8 mouse cellular contexts compared by ENCODE assay signal in the genomic region with DNA sequence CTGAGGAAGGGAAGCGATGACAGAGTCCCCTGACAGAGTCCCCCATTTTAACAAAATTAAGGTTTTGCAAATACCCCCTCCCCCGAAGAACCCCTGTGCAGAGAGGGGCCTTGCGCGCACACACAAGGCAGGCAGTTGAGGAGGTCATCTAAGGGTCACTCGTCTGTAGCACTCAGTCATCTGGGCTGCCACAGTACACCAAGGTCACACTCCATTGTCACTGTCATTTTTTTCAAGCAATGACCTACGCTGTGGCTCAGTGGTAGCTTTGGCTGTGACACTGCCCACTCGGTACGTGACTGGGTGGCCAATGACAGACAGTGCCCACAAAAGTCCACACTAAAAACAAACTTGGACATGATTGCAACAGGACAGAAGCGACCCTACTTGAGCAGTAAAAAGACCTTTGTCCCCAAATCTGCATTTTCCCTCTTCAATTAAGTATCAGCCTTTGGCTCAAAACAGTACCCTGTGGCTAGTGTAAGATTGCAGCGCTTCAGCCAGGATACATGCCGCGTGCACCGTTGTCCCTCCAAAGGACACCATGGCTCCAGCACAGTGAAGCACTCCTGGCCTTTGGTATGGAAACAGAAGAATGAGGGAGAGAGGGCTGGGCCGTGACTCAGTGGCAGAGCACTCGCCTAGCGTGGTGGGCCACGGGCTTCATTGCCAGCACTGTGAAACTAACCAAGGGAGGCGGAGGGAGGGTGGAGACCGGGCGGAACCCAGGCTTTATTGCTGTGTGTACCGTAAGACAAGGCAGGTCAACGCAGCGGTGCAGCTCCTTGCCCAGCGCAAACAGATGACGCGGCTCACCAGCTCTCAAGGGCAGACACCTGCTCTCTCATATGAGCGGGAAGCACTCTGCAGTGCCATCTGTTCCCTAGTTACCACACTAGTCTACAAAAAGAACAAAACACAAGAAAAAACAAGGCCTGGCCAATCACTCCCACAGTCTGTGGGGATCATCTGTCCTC. TPM values are rescaled to one million over a fixed set of nuclear protein-coding genes. Genes with fewer than 3 reads are reported as not detected.
DNase-seq lines count a peak whose midpoint lies in the region; ATAC-seq and TF ChIP-seq lines count a peak whose summit lies in the region.

No protein-coding gene starts in this region.

- no peak overlapping the region; the same call in 1 of the 2 replicates for H3K9ac ChIP-seq in forebrain, embryonic 11.5 days (ENCODE audit: low read length)
- H3K9ac ChIP-seq in hindbrain, embryonic 13.5 days: no peak overlapping the region

- no peaks in the 10 kb centered on the region for H3K36me3 ChIP-seq in forebrain, embryonic 11.5 days (ENCODE audit: control insufficient read depth, insufficient read depth, low read length)
- peaks cover 25% of the 10 kb centered on the region for H3K36me3 ChIP-seq in hindbrain, embryonic 13.5 days
- no peaks in the 10 kb centered on the region for H3K36me3 ChIP-seq in myocyte (ENCODE audit: control insufficient read depth, insufficient read depth)

- H3K4me2 ChIP-seq in forebrain, embryonic 11.5 days (ENCODE audit: low read depth, low read length, severe bottlenecking): no peak overlapping the region
- H3K4me2 ChIP-seq in hindbrain, embryonic 13.5 days: no peak overlapping the region
- peak overlapping the region; percentile 6 for H3K4me2 ChIP-seq in myocyte (ENCODE audit: low read depth)

- TF ChIP-seq POLR2A in myocyte (IDR thresholded peaks at IDR 0.05; ENCODE audit: insufficient read length, low read depth): peak; percentile 17

- no peaks in the 10 kb centered on the region for H3K9me3 ChIP-seq in forebrain, embryonic 11.5 days (ENCODE audit: control insufficient read depth, low read length)
- H3K9me3 ChIP-seq in hindbrain, embryonic 13.5 days: no peaks in the 10 kb centered on the region

- no peaks in the 10 kb centered on the region for H3K79me2 ChIP-seq in myocyte (ENCODE audit: control insufficient read depth, insufficient read depth)

- peak overlapping the region; percentile 37; the same call in 1 of the 2 replicates for H3K27ac ChIP-seq in forebrain, embryonic 11.5 days (ENCODE audit: low read depth, low read length)
- H3K27ac ChIP-seq in hindbrain, embryonic 13.5 days: peak overlapping the region; percentile 81

- peak; percentile 46 for ATAC-seq in forebrain, embryonic 11.5 days (replicated peaks; ENCODE audit: low FRiP score)
- ATAC-seq in hindbrain, embryonic 13.5 days (ENCODE audit: low FRiP score): peak; percentile 4; the same call in 1 of the 2 replicates

- no peak overlapping the region for H3ac ChIP-seq in myocyte (ENCODE audit: control insufficient read depth, insufficient read length)

- 0 out of 2 replicates have a peak, but pooled peaks cover 2% of the 10 kb centered on the region for H3K4me1 ChIP-seq in forebrain, embryonic 11.5 days (replicated peaks; ENCODE audit: control insufficient read depth, insufficient read depth, low read length)
- H3K4me1 ChIP-seq in hindbrain, embryonic 13.5 days (replicated peaks): peaks cover 22% of the 10 kb centered on the region

- no peaks in the 10 kb centered on the region for H3K27me3 ChIP-seq in forebrain, embryonic 11.5 days (ENCODE audit: control insufficient read depth, insufficient read depth, low read length)
- H3K27me3 ChIP-seq in hindbrain, embryonic 13.5 days: no peaks in the 10 kb centered on the region
- no peaks in the 10 kb centered on the region for H3K27me3 ChIP-seq in myocyte (ENCODE audit: control insufficient read depth, insufficient read depth, insufficient read length)

- no peak overlapping the region for H3K4me3 ChIP-seq in forebrain, embryonic 11.5 days (ENCODE audit: low read depth, low read length)
- no peak overlapping the region for H3K4me3 ChIP-seq in hindbrain, embryonic 13.5 days
- no peak overlapping the region for H3K4me3 ChIP-seq in myocyte

- 84% methylated on average over 27 of the region's 27 CpGs for WGBS in forebrain, embryonic 11.5 days
- WGBS in hindbrain, embryonic 13.5 days: 53% methylated on average over 27 of the region's 27 CpGs

- peak; percentile 65 to 79 for DNase-seq in adrenal gland, adult (ENCODE audit: inconsistent age in 2 of 2, low spot score in 1 of 2)
- no peak for DNase-seq in adrenal gland, postnatal 4 days (ENCODE audit: low spot score in 2 of 2)
- peak; percentile 63 for DNase-seq in adrenal gland, adult 2 months
- DNase-seq in forebrain, embryonic 11.5 days (ENCODE audit: low spot score): no peak
- DNase-seq in left cerebral cortex, adult 11 months (ENCODE audit: low spot score): peak; percentile 57
- DNase-seq in urinary bladder, postnatal 4 days (ENCODE audit: low spot score in 2 of 2): peak; percentile 16 to 56

TF ChIP-seq in myocyte, 11 proteins besides CTCF, POLR2A, EP300 and RAD21:
- TF ChIP-seq TCF12 (IDR thresholded peaks at IDR 0.05; ENCODE audit: insufficient read depth, poor library complexity, severe bottlenecking) (peak; percentile 83), MYOD1 (IDR thresholded peaks at IDR 0.05; ENCODE audit: control insufficient read depth in 1 of 3, insufficient read length in 2 of 3, low read depth in 2 of 3) (peak; percentile 19 to 91 (median 90)), MYOG (IDR thresholded peaks at IDR 0.05; ENCODE audit: control insufficient read depth in 1 of 3, insufficient read depth in 1 of 3, insufficient read length in 2 of 3, low read depth in 2 of 3) (peak in 2 of 3 experiments; percentile 92 to 96), POLR2AphosphoS2 (IDR thresholded peaks at IDR 0.05; ENCODE audit: insufficient read length, low read depth) (peak; percentile 41), TCF3 (IDR thresholded peaks at IDR 0.05; ENCODE audit: insufficient read length, low read depth) (peak; percentile 53), E2F4 (IDR thresholded peaks at IDR 0.05; ENCODE audit: insufficient read depth) (no peak)

RNA-seq across cellular contexts. Expression of gene B4galt5, which starts 50.0 kb away (rescaled TPM):
- 100 to 1,000 TPM in 1 of 2 experiments, 10 to 100 TPM in 1; 86.1 to 102 TPM for total RNA-seq in adrenal gland, postnatal 4 days (2021)
- 100 to 1,000 TPM in 1 of 2 experiments, 10 to 100 TPM in 1; 92.7 to 113 TPM for total RNA-seq in adrenal gland, adult 2 months (2021)
- 43.9 and 47.6 TPM in 2 replicates for polyA plus RNA-seq in adrenal gland, adult 2 months (2012; rRNA removed)
- 17.5 and 19.2 TPM in 2 replicates for polyA plus RNA-seq in forebrain, embryonic 11.5 days (2014; fragmentation: Nextera tagmentation; extraction: Ambion mirVana)
- 12.3 and 12.5 TPM in 2 replicates for polyA plus RNA-seq in hindbrain, embryonic 13.5 days (2015; fragmentation: Nextera tagmentation; extraction: Ambion mirVana)
- polyA plus RNA-seq in myocyte (2012; fragmentation: generic; extraction: Trizol): 70.0 TPM

RNA-seq across cellular contexts. Expression of gene Ptgis, which starts 58.6 kb away (rescaled TPM):
- total RNA-seq in adrenal gland, postnatal 4 days (2021): 10 to 100 TPM; 21.5 to 22.3 TPM
- 10 to 100 TPM; 17.3 to 37.2 TPM for total RNA-seq in adrenal gland, adult 2 months (2021)
- polyA plus RNA-seq in adrenal gland, adult 2 months (2012; rRNA removed): 65.3 and 74.3 TPM in 2 replicates
- 8.1 and 9.2 TPM in 2 replicates for polyA plus RNA-seq in forebrain, embryonic 11.5 days (2014; fragmentation: Nextera tagmentation; extraction: Ambion mirVana)
- polyA plus RNA-seq in hindbrain, embryonic 13.5 days (2015; fragmentation: Nextera tagmentation; extraction: Ambion mirVana): 5.8 and 6.5 TPM in 2 replicates
- 116 TPM for polyA plus RNA-seq in myocyte (2012; fragmentation: generic; extraction: Trizol)

Comparison
In these comparisons a context has a peak if more than half of its experiments do, and no peak if none do; other contexts are left out.
1. DNase-seq: peak in adrenal gland, adult (2 of 2), adrenal gland, adult 2 months (single experiment), left cerebral cortex, adult 11 months (single experiment) and urinary bladder, postnatal 4 days (2 of 2); none in adrenal gland, postnatal 4 days (0 of 2) and forebrain, embryonic 11.5 days (single experiment).